Mouse (Mus musculus) embryo, embryonic 11 days (tissue): ENCODE measurements at regions not wholly inside any gene's neighbourhood (a gene's known extent, or its start where the extent isn't known, plus 50 kb on each side); places are given as distances from the start of the nearest gene placed in this dataset.

Experiments
- DNase-seq: peaks from one replicate; pipeline ENCODE4 v3.0.0-alpha.2; 2015

GRCm38 (mm10) chr4:93444666-93445065 lies 109.4 kb upstream of the Tusc1 start:
- no peak for DNase-seq

GRCm38 (mm10) chr4:93438587-93439336 lies 103.5 kb upstream of the Tusc1 start:
- DNase-seq: no peak

GRCm38 (mm10) chr4:93437386-93438130 lies 102.2 kb upstream of the Tusc1 start:
- DNase-seq: no peak

- DNase-seq: no peak
Measured at GRCm38 (mm10) chr4:93412695-93413094, 77.4 kb upstream of the Tusc1 start.

- DNase-seq: no peak
Measured at GRCm38 (mm10) chr4:93406876-93407275, 71.6 kb upstream of the Tusc1 start.

GRCm38 (mm10) chr4:93400579-93400978 lies 65.3 kb upstream of the Tusc1 start:
- DNase-seq: no peak
